Mouse (Mus musculus): ENCODE results near the gene Frem1.

DNA sequence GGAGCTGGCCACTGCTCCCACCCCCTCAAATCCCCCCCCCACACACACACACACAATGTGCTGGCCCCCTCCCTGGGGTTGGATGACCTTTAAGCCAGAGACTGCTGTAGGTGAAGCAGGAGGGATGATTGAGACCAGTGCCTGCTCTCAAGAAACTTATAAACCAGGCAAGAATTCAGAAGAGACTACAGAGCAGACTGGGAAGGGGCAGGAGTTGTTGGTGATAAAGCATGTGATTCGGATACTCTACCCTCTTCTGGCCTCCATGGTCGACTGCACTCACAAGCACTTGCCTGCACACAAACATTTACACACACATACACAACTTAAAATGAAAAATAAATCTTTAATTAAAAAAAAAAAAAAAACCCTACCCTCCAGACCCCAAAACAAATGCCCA is 6.0 kb upstream of the Frem1 start:
- TF ChIP-seq CTCF (conservative IDR thresholded peaks at IDR 0.05; ENCODE audit: low read length) = no peak
- TF ChIP-seq NANOG (IDR thresholded peaks at IDR 0.05; ENCODE audit: borderline replicate concordance, low read length) = no peak

Data from E14TG2a.4 (cell line).